ENCODE assay signal across 14 mouse cellular contexts in genomic region chr7:45721642-45722347, GRCm38 (mm10). TPM values are rescaled to one million over a fixed set of nuclear protein-coding genes. Genes with fewer than 3 reads are reported as not detected.
DNase-seq lines count a peak whose midpoint lies in the region; ATAC-seq and TF ChIP-seq lines count a peak whose summit lies in the region.
"Had no signal": no experiment of that assay in that cellular context is flagged by ENCODE, and none has a peak within 500 bp of the region (broad histone marks: within the 10 kb centered on the region; RNA-seq: fewer than 3 reads in every experiment).

No protein-coding gene starts in this region.

- no peak for DNase-seq in heart, postnatal 10 days
- DNase-seq in testis, postnatal 14 days (ENCODE audit: low spot score): peak; percentile 4
- DNase-seq in frontal cortex, postnatal 25 days (ENCODE audit: low spot score in 2 of 2): no peak
- DNase-seq: adrenal gland, postnatal 14 days; embryo, embryonic 11 days; kidney, adult 8-10 months; right cerebral cortex, adult 18-20 months; thymus, postnatal 14 days had no signal

- peak overlapping the region; percentile 21; the same call in 1 of the 2 replicates for H3K9ac ChIP-seq in heart, embryonic 13.5 days
- 0 out of 2 replicates have a peak overlapping the region, but pooled peaks have one; percentile 31 for H3K9ac ChIP-seq in neural tube, embryonic 13.5 days
- H3K9ac ChIP-seq in neural tube, embryonic 15.5 days (replicated peaks): no peak overlapping the region

- no peak for TF ChIP-seq CTCF in embryonic fibroblast, embryonic 13.5 days (IDR thresholded peaks at IDR 0.05; ENCODE audit: borderline replicate concordance, insufficient read depth, low read length)

- ATAC-seq in heart, embryonic 13.5 days (ENCODE audit: extremely low read depth, insufficient number of reproducible peaks, low FRiP score, low TSS enrichment): no peak
- no peak for ATAC-seq in neural tube, embryonic 13.5 days (ENCODE audit: low read depth)
- ATAC-seq in neural tube, embryonic 15.5 days (ENCODE audit: low FRiP score): no peak

- WGBS in heart, embryonic 13.5 days: 58% methylated on average over 13 of the region's 13 CpGs
- WGBS in neural tube, embryonic 13.5 days: 67% methylated on average over 13 of the region's 13 CpGs
- 57% methylated on average over 13 of the region's 13 CpGs for WGBS in neural tube, embryonic 15.5 days

- H3K36me3 ChIP-seq in heart, embryonic 13.5 days: peaks cover 80% of the 10 kb centered on the region
- peaks cover 76% of the 10 kb centered on the region for H3K36me3 ChIP-seq in neural tube, embryonic 13.5 days
- peaks cover 64% of the 10 kb centered on the region for H3K36me3 ChIP-seq in neural tube, embryonic 15.5 days

- H3K27ac ChIP-seq in heart, embryonic 13.5 days (replicated peaks): no peak overlapping the region
- no peak overlapping the region for H3K27ac ChIP-seq in neural tube, embryonic 13.5 days (replicated peaks)
- no peak overlapping the region for H3K27ac ChIP-seq in neural tube, embryonic 15.5 days (replicated peaks)
- H3K27ac ChIP-seq in embryonic fibroblast, embryonic 13.5 days (ENCODE audit: insufficient read depth, low read length): no peak overlapping the region

- no peaks in the 10 kb centered on the region for H3K9me3 ChIP-seq in heart, embryonic 13.5 days
- no peaks in the 10 kb centered on the region for H3K9me3 ChIP-seq in neural tube, embryonic 13.5 days
- no peaks in the 10 kb centered on the region for H3K9me3 ChIP-seq in neural tube, embryonic 15.5 days (replicated peaks)

- no peak overlapping the region for H3K4me3 ChIP-seq in heart, embryonic 13.5 days
- no peak overlapping the region for H3K4me3 ChIP-seq in neural tube, embryonic 13.5 days
- no peak overlapping the region for H3K4me3 ChIP-seq in neural tube, embryonic 15.5 days (replicated peaks)
- no peak overlapping the region for H3K4me3 ChIP-seq in embryonic fibroblast, embryonic 13.5 days (ENCODE audit: insufficient read depth, low read length)

- TF ChIP-seq POLR2A in embryonic fibroblast, embryonic 13.5 days (IDR thresholded peaks at IDR 0.05; ENCODE audit: low read depth, low read length): peak; percentile 23; the same call in 1 of the 2 replicates

- intact Hi-C loops in heart, postnatal 10 days (cut with DNase I): no loop called here

- H3K27me3 ChIP-seq in heart, embryonic 13.5 days (replicated peaks): no peaks in the 10 kb centered on the region
- H3K27me3 ChIP-seq in neural tube, embryonic 13.5 days: no peaks in the 10 kb centered on the region
- no peaks in the 10 kb centered on the region for H3K27me3 ChIP-seq in neural tube, embryonic 15.5 days (replicated peaks)

- H3K4me2 ChIP-seq in heart, embryonic 13.5 days: no peak overlapping the region
- no peak overlapping the region for H3K4me2 ChIP-seq in neural tube, embryonic 13.5 days
- no peak overlapping the region for H3K4me2 ChIP-seq in neural tube, embryonic 15.5 days

- H3K4me1 ChIP-seq in heart, embryonic 13.5 days: peaks cover 26% of the 10 kb centered on the region
- H3K4me1 ChIP-seq in neural tube, embryonic 13.5 days (replicated peaks): peaks cover 35% of the 10 kb centered on the region
- peaks cover 23% of the 10 kb centered on the region for H3K4me1 ChIP-seq in neural tube, embryonic 15.5 days
- H3K4me1 ChIP-seq in embryonic fibroblast, embryonic 13.5 days (ENCODE audit: control insufficient read depth, insufficient read depth, low read length): no peaks in the 10 kb centered on the region

RNA-seq across cellular contexts. Expression of gene Fam83e, which starts 0.8 kb away (rescaled TPM):
- 0.20 and 0.31 TPM in 2 replicates for polyA plus RNA-seq in heart, embryonic 13.5 days (2015; fragmentation: Nextera tagmentation; extraction: Ambion mirVana)
- total RNA-seq in heart, postnatal 10 days (2021): under 1 TPM; 0.10 to 0.12 TPM
- 0.39 and 0.55 TPM in 2 replicates for polyA plus RNA-seq in neural tube, embryonic 13.5 days (2015; fragmentation: Nextera tagmentation; extraction: Ambion mirVana)
- 0.50 and 1.5 TPM in 2 replicates for polyA plus RNA-seq in neural tube, embryonic 15.5 days (2015; fragmentation: Nextera tagmentation; extraction: Ambion mirVana)
- polyA plus RNA-seq in embryonic fibroblast, embryonic 13.5 days (2011; ENCODE audit: insufficient read length, low read depth, missing spikeins): not detected in 2 replicates

RNA-seq across cellular contexts. Expression of gene Spaca4, which starts 3.8 kb away (rescaled TPM):
- not detected in 2 replicates for polyA plus RNA-seq in heart, embryonic 13.5 days (2015; fragmentation: Nextera tagmentation; extraction: Ambion mirVana)
- total RNA-seq in heart, postnatal 10 days (2021): not detected
- not detected in 2 replicates for polyA plus RNA-seq in neural tube, embryonic 13.5 days (2015; fragmentation: Nextera tagmentation; extraction: Ambion mirVana)
- polyA plus RNA-seq in neural tube, embryonic 15.5 days (2015; fragmentation: Nextera tagmentation; extraction: Ambion mirVana): not detected in 2 replicates
- not detected in 2 replicates for polyA plus RNA-seq in embryonic fibroblast, embryonic 13.5 days (2011; ENCODE audit: insufficient read length, low read depth, missing spikeins)
- total RNA-seq: adrenal gland, postnatal 14 days; left cerebral cortex, adult 8-10 months; megakaryocyte-erythroid progenitor cell, adult 5-6 weeks had no signal

RNA-seq across cellular contexts. Expression of gene Sphk2, which starts 4.0 kb away (rescaled TPM):
- 16.7 and 17.5 TPM in 2 replicates for polyA plus RNA-seq in heart, embryonic 13.5 days (2015; fragmentation: Nextera tagmentation; extraction: Ambion mirVana)
- total RNA-seq in heart, postnatal 10 days (2021): 10 to 100 TPM; 17.4 to 20.1 TPM
- polyA plus RNA-seq in neural tube, embryonic 13.5 days (2015; fragmentation: Nextera tagmentation; extraction: Ambion mirVana): 25.1 and 26.3 TPM in 2 replicates
- 23.0 and 25.7 TPM in 2 replicates for polyA plus RNA-seq in neural tube, embryonic 15.5 days (2015; fragmentation: Nextera tagmentation; extraction: Ambion mirVana)
- 19.0 and 19.1 TPM in 2 replicates for polyA plus RNA-seq in embryonic fibroblast, embryonic 13.5 days (2011; ENCODE audit: insufficient read length, low read depth, missing spikeins)

RNA-seq across cellular contexts. Expression of gene Rpl18, which starts 6.5 kb away (rescaled TPM):
- 630 and 695 TPM in 2 replicates for polyA plus RNA-seq in heart, embryonic 13.5 days (2015; fragmentation: Nextera tagmentation; extraction: Ambion mirVana)
- 100 to 1,000 TPM; 698 to 700 TPM for total RNA-seq in heart, postnatal 10 days (2021)
- polyA plus RNA-seq in neural tube, embryonic 13.5 days (2015; fragmentation: Nextera tagmentation; extraction: Ambion mirVana): 570 and 614 TPM in 2 replicates
- 573 and 682 TPM in 2 replicates for polyA plus RNA-seq in neural tube, embryonic 15.5 days (2015; fragmentation: Nextera tagmentation; extraction: Ambion mirVana)
- 1,118 and 1,143 TPM in 2 replicates for polyA plus RNA-seq in embryonic fibroblast, embryonic 13.5 days (2011; ENCODE audit: insufficient read length, low read depth, missing spikeins)

RNA-seq across cellular contexts. Expression of gene Dbp, which starts 16.9 kb away (rescaled TPM):
- polyA plus RNA-seq in heart, embryonic 13.5 days (2015; fragmentation: Nextera tagmentation; extraction: Ambion mirVana): 2.2 and 3.5 TPM in 2 replicates
- total RNA-seq in heart, postnatal 10 days (2021): 10 to 100 TPM; 22.7 to 29.8 TPM
- polyA plus RNA-seq in neural tube, embryonic 13.5 days (2015; fragmentation: Nextera tagmentation; extraction: Ambion mirVana): 3.1 and 4.1 TPM in 2 replicates
- polyA plus RNA-seq in neural tube, embryonic 15.5 days (2015; fragmentation: Nextera tagmentation; extraction: Ambion mirVana): 3.3 and 3.9 TPM in 2 replicates
- 15.9 and 17.0 TPM in 2 replicates for polyA plus RNA-seq in embryonic fibroblast, embryonic 13.5 days (2011; ENCODE audit: insufficient read length, low read depth, missing spikeins)
